Mouse (Mus musculus) frontal cortex, postnatal 25 days (tissue): Measurements from ENCODE around the gene Slitrk4.

Source experiments
- DNase-seq, 2 experiments: peaks; one replicate each; pipeline ENCODE4 v3.0.0; 2022; ENCODE audit warnings: low spot score in 2 of 2

Gene Slitrk4

GRCm38 (mm10) chrX:64276290-64277125 lies at the start of gene Slitrk4:
Gene Slitrk4, minus strand, starts transcription at chrX:64276996.
- peak; percentile 9 to 20 for DNase-seq

GRCm38 (mm10) chrX:64319501-64319900 lies 42.7 kb upstream of the Slitrk4 start:
- no peak for DNase-seq

- no peak for DNase-seq
Measured at GRCm38 (mm10) chrX:64277991-64278301, 1.1 kb upstream of the Slitrk4 start.

- peak; percentile 4 to 6 for DNase-seq
Measured at GRCm38 (mm10) chrX:64277126-64277990, 562 bp upstream of the Slitrk4 start.

- DNase-seq: peak; percentile 4 to 22
Measured at GRCm38 (mm10) chrX:64275501-64276289, 1.1 kb downstream of the Slitrk4 start.

GRCm38 (mm10) chrX:64263481-64263880 lies 13.3 kb downstream of the Slitrk4 start:
- no peak for DNase-seq
